8 mouse cellular contexts compared by ENCODE assay signal in genomic region chr19:7494187-7495015, GRCm38 (mm10). TPM values are rescaled to one million over a fixed set of nuclear protein-coding genes. Genes with fewer than 3 reads are reported as not detected.
DNase-seq lines count a peak whose midpoint lies in the region; ATAC-seq and TF ChIP-seq lines count a peak whose summit lies in the region.

No protein-coding gene starts in this region.

- under 1% methylated on average over 84 of the region's 84 CpGs for WGBS in heart, embryonic 12.5 days
- WGBS in kidney, postnatal 0 days: under 1% methylated on average over 84 of the region's 84 CpGs
- WGBS in liver, embryonic 11.5 days: under 1% methylated on average over 84 of the region's 84 CpGs
- WGBS in stomach, embryonic 14.5 days: under 1% methylated on average over 84 of the region's 84 CpGs

- TF ChIP-seq CTCF in kidney, postnatal 0 days (IDR thresholded peaks at IDR 0.05; ENCODE audit: low read depth): peak; percentile 36

- no peaks in the 10 kb centered on the region for H3K9me3 ChIP-seq in heart, embryonic 12.5 days (replicated peaks)
- no peaks in the 10 kb centered on the region for H3K9me3 ChIP-seq in kidney, postnatal 0 days (replicated peaks; ENCODE audit: low read length)
- no peaks in the 10 kb centered on the region for H3K9me3 ChIP-seq in liver, embryonic 11.5 days (ENCODE audit: control insufficient read depth, low read length)
- no peaks in the 10 kb centered on the region for H3K9me3 ChIP-seq in stomach, embryonic 14.5 days (ENCODE audit: control insufficient read depth, low read depth, low read length)

- peak; percentile 90 for ATAC-seq in erythroblast, adult 5-6 weeks (replicated peaks; ENCODE audit: low FRiP score, poor library complexity, severe bottlenecking)
- ATAC-seq in heart, embryonic 12.5 days (ENCODE audit: insufficient number of reproducible peaks, low FRiP score): peak; percentile 94
- ATAC-seq in kidney, postnatal 0 days (replicated peaks; ENCODE audit: low FRiP score, low read depth): peak; percentile 98
- peak; percentile 90 for ATAC-seq in liver, embryonic 11.5 days (replicated peaks; ENCODE audit: low FRiP score)
- peak; percentile 97 for ATAC-seq in stomach, embryonic 14.5 days (ENCODE audit: insufficient number of reproducible peaks, insufficient read depth, low FRiP score, low read depth)

- H3K4me2 ChIP-seq in heart, embryonic 12.5 days: peak overlapping the region; percentile 78
- H3K4me2 ChIP-seq in kidney, postnatal 0 days (ENCODE audit: low read length): peak overlapping the region; percentile 79
- peak overlapping the region; percentile 93 for H3K4me2 ChIP-seq in liver, embryonic 11.5 days
- peak overlapping the region; percentile 40 for H3K4me2 ChIP-seq in stomach, embryonic 14.5 days (replicated peaks; ENCODE audit: low read depth, low read length)

- no peaks in the 10 kb centered on the region for H3K36me3 ChIP-seq in heart, embryonic 12.5 days
- H3K36me3 ChIP-seq in kidney, postnatal 0 days (ENCODE audit: insufficient read depth, low read length): no peaks in the 10 kb centered on the region
- H3K36me3 ChIP-seq in liver, embryonic 11.5 days (ENCODE audit: control insufficient read depth, insufficient read depth, low read length): no peaks in the 10 kb centered on the region
- no peaks in the 10 kb centered on the region for H3K36me3 ChIP-seq in stomach, embryonic 14.5 days (ENCODE audit: control insufficient read depth, insufficient read depth, low read length)

- peak overlapping the region; percentile 85 for H3K4me3 ChIP-seq in heart, embryonic 12.5 days
- peak overlapping the region; percentile 80 for H3K4me3 ChIP-seq in kidney, postnatal 0 days (replicated peaks; ENCODE audit: low read depth, low read length)
- peak overlapping the region; percentile 70 for H3K4me3 ChIP-seq in liver, embryonic 11.5 days (ENCODE audit: low read depth, low read length)
- peak overlapping the region; percentile 73 for H3K4me3 ChIP-seq in stomach, embryonic 14.5 days (ENCODE audit: low read depth, low read length)

- no peaks in the 10 kb centered on the region for H3K27me3 ChIP-seq in heart, embryonic 12.5 days (replicated peaks)
- no peaks in the 10 kb centered on the region for H3K27me3 ChIP-seq in kidney, postnatal 0 days (ENCODE audit: insufficient read depth, low read length)
- no peaks in the 10 kb centered on the region for H3K27me3 ChIP-seq in liver, embryonic 11.5 days (replicated peaks; ENCODE audit: control insufficient read depth, insufficient read depth, low read length)
- H3K27me3 ChIP-seq in stomach, embryonic 14.5 days (ENCODE audit: control insufficient read depth, insufficient read depth, low read length): no peaks in the 10 kb centered on the region

- 0 out of 2 replicates have a peak, but pooled peaks cover 5% of the 10 kb centered on the region for H3K4me1 ChIP-seq in heart, embryonic 12.5 days (replicated peaks)
- no peaks in the 10 kb centered on the region for H3K4me1 ChIP-seq in kidney, postnatal 0 days (replicated peaks; ENCODE audit: insufficient read depth, low read length)
- no peaks in the 10 kb centered on the region for H3K4me1 ChIP-seq in liver, embryonic 11.5 days (replicated peaks; ENCODE audit: control insufficient read depth, insufficient read depth, low read length)
- 0 out of 2 replicates have a peak, but pooled peaks cover 9% of the 10 kb centered on the region for H3K4me1 ChIP-seq in stomach, embryonic 14.5 days (ENCODE audit: control insufficient read depth, insufficient read depth, low read length)

- DNase-seq in B cell, adult 2 months: peak; percentile 83 to 87
- DNase-seq in brain, adult 2 months (ENCODE audit: low read depth, low spot score): peak; percentile 99
- peak; percentile 99 for DNase-seq in kidney, postnatal 0 days (ENCODE audit: low spot score)
- DNase-seq in liver, embryonic 11.5 days (ENCODE audit: low spot score): peak; percentile 92
- DNase-seq in naive thymus-derived CD4-positive, alpha-beta T cell, adult 2 months (ENCODE audit: low read depth): peak; percentile 91

- peak overlapping the region; percentile 97 for H3K27ac ChIP-seq in heart, embryonic 12.5 days (ENCODE audit: poor library complexity, severe bottlenecking)
- H3K27ac ChIP-seq in kidney, postnatal 0 days: peak overlapping the region; percentile 99
- H3K27ac ChIP-seq in liver, embryonic 11.5 days (ENCODE audit: low read depth, low read length): peak overlapping the region; percentile 98
- H3K27ac ChIP-seq in stomach, embryonic 14.5 days (ENCODE audit: low read length): peak overlapping the region; percentile 100

- H3K9ac ChIP-seq in heart, embryonic 12.5 days: peak overlapping the region; percentile 90
- H3K9ac ChIP-seq in kidney, postnatal 0 days (ENCODE audit: low read depth, low read length): peak overlapping the region; percentile 90
- H3K9ac ChIP-seq in liver, embryonic 11.5 days (ENCODE audit: low read depth, low read length): peak overlapping the region; percentile 92
- H3K9ac ChIP-seq in stomach, embryonic 14.5 days (replicated peaks; ENCODE audit: low read depth, low read length): peak overlapping the region; percentile 82

RNA-seq across cellular contexts. Expression of gene Atl3, which starts 0.6 kb away (rescaled TPM):
- 16.9 and 17.3 TPM in 2 replicates for total RNA-seq in erythroblast, adult 5-6 weeks (2015; ENCODE audit: low replicate concordance)
- total RNA-seq in erythroblast, adult 5-6 weeks (2017; ENCODE audit: low replicate concordance): 21.1 and 25.5 TPM in 2 replicates
- 10.3 and 11.7 TPM in 2 replicates for polyA plus RNA-seq in heart, embryonic 12.5 days (2016; fragmentation: Nextera tagmentation; extraction: Ambion mirVana)
- polyA plus RNA-seq in kidney, postnatal 0 days (2015; fragmentation: Nextera tagmentation; extraction: Ambion mirVana): 11.1 and 14.8 TPM in 2 replicates
- 10.7 and 11.2 TPM in 2 replicates for polyA plus RNA-seq in liver, embryonic 11.5 days (2014; fragmentation: Nextera tagmentation; extraction: Ambion mirVana)
- polyA plus RNA-seq in stomach, embryonic 14.5 days (2014; fragmentation: Nextera tagmentation; extraction: Ambion mirVana): 18.6 and 21.0 TPM in 2 replicates

RNA-seq across cellular contexts. Expression of gene Rtn3, which starts 11.3 kb away (rescaled TPM):
- total RNA-seq in erythroblast, adult 5-6 weeks (2015; ENCODE audit: low replicate concordance): 85.3 and 86.7 TPM in 2 replicates
- 29.4 and 35.0 TPM in 2 replicates for total RNA-seq in erythroblast, adult 5-6 weeks (2017; ENCODE audit: low replicate concordance)
- 158 TPM in 2 replicates for polyA plus RNA-seq in heart, embryonic 12.5 days (2016; fragmentation: Nextera tagmentation; extraction: Ambion mirVana)
- polyA plus RNA-seq in kidney, postnatal 0 days (2015; fragmentation: Nextera tagmentation; extraction: Ambion mirVana): 195 and 196 TPM in 2 replicates
- polyA plus RNA-seq in liver, embryonic 11.5 days (2014; fragmentation: Nextera tagmentation; extraction: Ambion mirVana): 77.3 and 78.3 TPM in 2 replicates
- polyA plus RNA-seq in stomach, embryonic 14.5 days (2014; fragmentation: Nextera tagmentation; extraction: Ambion mirVana): 126 and 130 TPM in 2 replicates

Comparison
In these comparisons a context has a peak if more than half of its experiments do, and no peak if none do; other contexts are left out.
1. Peak in every context shown above with its lines: DNase-seq, ATAC-seq, H3K4me3 ChIP-seq and H3K27ac ChIP-seq.
2. H3K4me2 ChIP-seq: peak in every context shown above with its lines; median percentile 93 in liver, embryonic 11.5 days; 79 in kidney, postnatal 0 days; 78 in heart, embryonic 12.5 days; 40 in stomach, embryonic 14.5 days.